Mouse (Mus musculus): Measurements from ENCODE around the gene Efcab1.
"Not testable (repeated sequence)": the region's sequence is repeated elsewhere in the genome, so short reads cannot be mapped to it uniquely, and the experiment has no call there.

- not testable (repeated sequence) for TF ChIP-seq POLR2A (IDR thresholded peaks at IDR 0.05; ENCODE audit: insufficient read depth, low read depth, low read length); CTCF (IDR thresholded peaks at IDR 0.05)
These were observed 30.2 kb downstream of the Efcab1 start for GRCm38 (mm10) chr16:14936478-14937166.

Data from heart, adult 2 months (tissue).